Mouse (Mus musculus): ENCODE results near the gene Plekhj1.

DNA sequence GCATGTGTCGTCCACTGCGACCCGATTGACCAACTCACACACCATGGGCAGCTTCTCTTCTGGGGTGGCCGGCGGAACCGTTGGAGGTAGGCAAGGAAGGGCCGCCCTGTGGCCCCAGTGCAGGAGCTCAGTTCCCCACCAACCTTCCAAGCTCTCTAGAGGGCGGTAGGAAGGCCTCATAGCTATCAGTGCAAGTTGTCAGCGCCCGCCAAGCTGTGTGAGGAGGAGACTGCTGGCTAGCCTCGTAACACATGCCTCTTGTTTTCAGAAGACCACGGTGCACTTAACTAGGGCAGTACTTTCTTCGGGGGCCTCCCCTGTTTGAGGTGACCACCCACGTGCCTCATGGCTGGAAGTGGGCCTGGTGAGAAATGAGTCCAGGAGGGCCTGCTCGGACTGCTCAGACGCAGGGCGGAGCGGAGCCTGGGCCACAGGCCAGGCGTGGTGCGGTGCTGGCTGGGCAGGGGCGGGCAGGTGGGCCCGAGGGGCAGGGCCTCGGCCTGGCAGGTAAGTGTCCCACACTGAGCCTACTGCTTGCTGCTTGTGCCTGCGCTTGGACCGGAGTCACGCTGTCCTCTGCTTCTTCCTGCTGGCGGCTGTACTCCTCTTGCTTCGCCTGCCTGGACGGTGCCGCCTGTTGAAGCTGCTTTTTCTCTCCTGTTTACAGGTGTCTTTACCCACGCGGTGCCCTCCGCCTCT, 6.8 kb downstream of the Plekhj1 start:
- no peak for TF ChIP-seq CTCF (conservative IDR thresholded peaks at IDR 0.05; ENCODE audit: insufficient read depth, insufficient read length, low read depth, low read length)
- TF ChIP-seq POLR2A (IDR thresholded peaks at IDR 0.05; ENCODE audit: low read depth, low read length), result no peak
